In genomic region chr17:14662409-14662808, GRCm38 (mm10) we compare ENCODE assay signal across 15 mouse cellular contexts. TPM values are rescaled to one million over a fixed set of nuclear protein-coding genes. Genes with fewer than 3 reads are reported as not detected.
"Had no signal": no experiment of that assay in that cellular context is flagged by ENCODE, and none has a peak within 500 bp of the region (broad histone marks: within the 10 kb centered on the region; RNA-seq: fewer than 3 reads in every experiment).

No protein-coding gene starts in this region.

- H3K4me1 ChIP-seq: intestine, embryonic 15.5 days; limb, embryonic 12.5 days; liver, embryonic 13.5 days; midbrain, embryonic 12.5 days; neural tube, embryonic 12.5 days had no signal

- H3K4me2 ChIP-seq: intestine, embryonic 15.5 days; limb, embryonic 12.5 days; liver, embryonic 13.5 days; midbrain, embryonic 12.5 days; neural tube, embryonic 12.5 days had no signal

- DNase-seq: kidney, adult 18-20 months; kidney, postnatal 10 days; kidney, postnatal 4 days; layer of hippocampus, postnatal 36 days; liver; liver, embryonic 13.5 days; liver, postnatal 0 days; retina, postnatal 1 day; right cerebral cortex, postnatal 4 days; thymus, postnatal 14 days had no signal

- H3K27ac ChIP-seq: intestine, embryonic 15.5 days; limb, embryonic 12.5 days; liver, embryonic 13.5 days; midbrain, embryonic 12.5 days; neural tube, embryonic 12.5 days had no signal

- H3K27me3 ChIP-seq: intestine, embryonic 15.5 days; limb, embryonic 12.5 days; liver, embryonic 13.5 days; midbrain, embryonic 12.5 days; neural tube, embryonic 12.5 days had no signal

- H3K9ac ChIP-seq: intestine, embryonic 15.5 days; limb, embryonic 12.5 days; liver, embryonic 13.5 days; liver, postnatal 0 days; midbrain, embryonic 12.5 days; neural tube, embryonic 12.5 days had no signal

- H3K9me3 ChIP-seq: intestine, embryonic 15.5 days; limb, embryonic 12.5 days; liver, embryonic 13.5 days; midbrain, embryonic 12.5 days; neural tube, embryonic 12.5 days had no signal

- H3K4me3 ChIP-seq: intestine, embryonic 15.5 days; limb, embryonic 12.5 days; liver, embryonic 13.5 days; midbrain, embryonic 12.5 days; neural tube, embryonic 12.5 days had no signal

- ATAC-seq: intestine, embryonic 15.5 days; liver, postnatal 0 days had no signal

- H3K36me3 ChIP-seq: intestine, embryonic 15.5 days; limb, embryonic 12.5 days; liver, embryonic 13.5 days; midbrain, embryonic 12.5 days; neural tube, embryonic 12.5 days had no signal

RNA-seq across cellular contexts. Expression of gene Thbs2, which starts 31.6 kb away (rescaled TPM):
- total RNA-seq: neutrophil, adult 5-6 weeks had no signal
